Mouse (Mus musculus) neural tube, embryonic 14.5 days (tissue): ENCODE measurements at regions not wholly inside any gene's neighbourhood (a gene's known extent, or its start where the extent isn't known, plus 50 kb on each side); places are given as distances from the start of the nearest gene placed in this dataset.

Source experiments
- ATAC-seq: fragments of 200-750 bp; cut with Nextera tagmentation; 2 replicates; pipeline ENCODE4 v1.8.0; 2017; ENCODE audit warnings: low read depth, mild to moderate bottlenecking, moderate TSS enrichment, moderate library complexity
- H3K27ac ChIP-seq: fragments of 300-500 bp; sonication (generic); 2 replicates; pipeline ENCODE4 v1.5.1; 2014; ENCODE audit warnings: low read depth, mild to moderate bottlenecking, control low read depth, low read length, moderate library complexity, mixed read lengths
- H3K27me3 ChIP-seq: fragments of 300-500 bp; sonication (generic); 2 replicates; pipeline ENCODE4 v1.6.1; 2014; ENCODE audit warnings: low read length; ENCODE audit not compliant: control insufficient read depth, insufficient read depth
- H3K36me3 ChIP-seq: fragments of 300-500 bp; sonication (generic); 2 replicates; pipeline ENCODE4 v1.6.1; 2014; ENCODE audit warnings: low read length, mixed read lengths; ENCODE audit not compliant: control insufficient read depth, insufficient read depth
- H3K4me1 ChIP-seq: fragments of 300-500 bp; sonication (generic); 2 replicates; pipeline ENCODE4 v1.6.1; 2014; ENCODE audit warnings: low read length; ENCODE audit not compliant: control insufficient read depth, insufficient read depth
- H3K4me2 ChIP-seq: fragments of 300-500 bp; sonication (generic); 2 replicates; pipeline ENCODE4 v1.6.1; 2014; ENCODE audit warnings: mild to moderate bottlenecking, low read depth, low read length, control low read depth
- H3K4me3 ChIP-seq: fragments of 300-500 bp; sonication (generic); 2 replicates; pipeline ENCODE4 v1.5.1; 2014; ENCODE audit warnings: low read depth, low read length, control low read depth, mixed read lengths
- H3K9ac ChIP-seq: fragments of 300-500 bp; sonication (generic); replicated peaks from 2 replicates; pipeline ENCODE4 v1.6.1; 2014; ENCODE audit warnings: low read depth, mild to moderate bottlenecking, control low read depth, low read length, mixed read lengths
- H3K9me3 ChIP-seq: fragments of 300-500 bp; sonication (generic); 2 replicates; pipeline ENCODE4 v1.6.1; 2016; ENCODE audit warnings: low read length; ENCODE audit not compliant: control insufficient read depth
- WGBS: fragments of 180-500 bp; shearing (Covaris S2); extraction: QIAGEN DNeasy Blood & Tissue Kit; methylation state at CpG from one replicate; pipeline ENCODE4 v1.1.7; 2014; 5-methylcytosine and 5-hydroxymethylcytosine counted together

GRCm38 (mm10) chr6:127269021-127269420, 117.0 kb upstream of the Ccnd2 start:
- H3K9me3 ChIP-seq = no peaks in the 10 kb centered on the region
- no peak overlapping the region for H3K4me2 ChIP-seq
- no peak overlapping the region for H3K27ac ChIP-seq
- H3K9ac ChIP-seq = no peak overlapping the region
- ATAC-seq = no peak
- H3K36me3 ChIP-seq = no peaks in the 10 kb centered on the region
- H3K27me3 ChIP-seq = no peaks in the 10 kb centered on the region
- 78% methylated on average over 4 of the region's 4 CpGs for WGBS
- no peak overlapping the region for H3K4me3 ChIP-seq
- H3K4me1 ChIP-seq = 0 out of 2 replicates have a peak, but pooled peaks cover 5% of the 10 kb centered on the region

GRCm38 (mm10) chr6:127269525-127270044, 117.6 kb upstream of the Ccnd2 start:
- no peaks in the 10 kb centered on the region for H3K9me3 ChIP-seq
- no peak overlapping the region for H3K9ac ChIP-seq
- no peaks in the 10 kb centered on the region for H3K36me3 ChIP-seq
- 74% methylated on average over 7 of the region's 7 CpGs for WGBS
- no peak overlapping the region for H3K4me2 ChIP-seq
- 0 out of 2 replicates have a peak, but pooled peaks cover 5% of the 10 kb centered on the region for H3K4me1 ChIP-seq
- H3K27me3 ChIP-seq = no peaks in the 10 kb centered on the region
- H3K27ac ChIP-seq = no peak overlapping the region
- ATAC-seq = no peak
- H3K4me3 ChIP-seq = no peak overlapping the region

GRCm38 (mm10) chr6:127270774-127271173, 118.8 kb upstream of the Ccnd2 start:
- no peak overlapping the region for H3K4me3 ChIP-seq
- H3K4me1 ChIP-seq = 0 out of 2 replicates have a peak, but pooled peaks cover 5% of the 10 kb centered on the region
- no peak overlapping the region for H3K4me2 ChIP-seq
- H3K9ac ChIP-seq = no peak overlapping the region
- no peaks in the 10 kb centered on the region for H3K36me3 ChIP-seq
- no peaks in the 10 kb centered on the region for H3K27me3 ChIP-seq
- no peak overlapping the region for H3K27ac ChIP-seq
- no peaks in the 10 kb centered on the region for H3K9me3 ChIP-seq
- no peak for ATAC-seq
- 91% methylated on average over 9 of the region's 9 CpGs for WGBS

GRCm38 (mm10) chr6:127271418-127271817, 119.4 kb upstream of the Ccnd2 start:
- 93% methylated on average over 3 of the region's 3 CpGs for WGBS
- no peak overlapping the region for H3K27ac ChIP-seq
- ATAC-seq = no peak
- H3K4me3 ChIP-seq = no peak overlapping the region
- 0 out of 2 replicates have a peak, but pooled peaks cover 3% of the 10 kb centered on the region for H3K4me1 ChIP-seq
- H3K27me3 ChIP-seq = no peaks in the 10 kb centered on the region
- no peak overlapping the region for H3K4me2 ChIP-seq
- no peak overlapping the region for H3K9ac ChIP-seq
- H3K9me3 ChIP-seq = no peaks in the 10 kb centered on the region
- no peaks in the 10 kb centered on the region for H3K36me3 ChIP-seq

GRCm38 (mm10) chr6:127272630-127273029, 120.6 kb upstream of the Ccnd2 start:
- Histone ChIP-seq H3K4me1 (no peaks in the 10 kb centered on the region), H3K4me2 (no peak overlapping the region), H3K36me3 (no peaks in the 10 kb centered on the region), H3K27ac (no peak overlapping the region), H3K4me3 (no peak overlapping the region), H3K9me3 (no peaks in the 10 kb centered on the region), H3K9ac (no peak overlapping the region), H3K27me3 (no peaks in the 10 kb centered on the region)
- 66% methylated on average over 7 of the region's 7 CpGs for WGBS
- ATAC-seq = no peak

GRCm38 (mm10) chr6:127274732-127275429, 122.9 kb upstream of the Ccnd2 start:
- no peak for ATAC-seq
- Histone ChIP-seq H3K9me3 (no peaks in the 10 kb centered on the region; the same call in 1 of the 2 replicates), H3K36me3 (no peaks in the 10 kb centered on the region), H3K4me3 (no peak overlapping the region), H3K4me2 (no peak overlapping the region), H3K27me3 (no peaks in the 10 kb centered on the region), H3K4me1 (no peaks in the 10 kb centered on the region), H3K9ac (no peak overlapping the region), H3K27ac (no peak overlapping the region)
- 90% methylated on average over 9 of the region's 9 CpGs for WGBS

GRCm38 (mm10) chr6:127275430-127275784, 123.4 kb upstream of the Ccnd2 start:
- Histone ChIP-seq H3K27me3 (no peaks in the 10 kb centered on the region), H3K9me3 (no peaks in the 10 kb centered on the region; the same call in 1 of the 2 replicates), H3K4me2 (no peak overlapping the region), H3K27ac (no peak overlapping the region), H3K36me3 (no peaks in the 10 kb centered on the region), H3K4me3 (no peak overlapping the region), H3K9ac (no peak overlapping the region), H3K4me1 (no peaks in the 10 kb centered on the region)
- no peak for ATAC-seq
- 89% methylated on average over 2 of the region's 2 CpGs for WGBS

- H3K27ac ChIP-seq = no peak overlapping the region
- H3K4me3 ChIP-seq = no peak overlapping the region
- H3K4me2 ChIP-seq = no peak overlapping the region
- H3K27me3 ChIP-seq = no peaks in the 10 kb centered on the region
- no peaks in the 10 kb centered on the region for H3K36me3 ChIP-seq
- no peaks in the 10 kb centered on the region; the same call in 1 of the 2 replicates for H3K9me3 ChIP-seq
- no peaks in the 10 kb centered on the region for H3K4me1 ChIP-seq
- WGBS = 98% methylated on average over 4 of the region's 4 CpGs
- H3K9ac ChIP-seq = no peak overlapping the region
- ATAC-seq = no peak
These were observed 124.4 kb upstream of the Ccnd2 start for GRCm38 (mm10) chr6:127276362-127276761.

- Histone ChIP-seq H3K27me3 (no peaks in the 10 kb centered on the region), H3K4me2 (no peak overlapping the region), H3K4me3 (no peak overlapping the region), H3K36me3 (no peaks in the 10 kb centered on the region), H3K4me1 (no peaks in the 10 kb centered on the region), H3K9me3 (no peaks in the 10 kb centered on the region; the same call in 1 of the 2 replicates), H3K9ac (no peak overlapping the region), H3K27ac (no peak overlapping the region)
- 84% methylated on average over 4 of the region's 4 CpGs for WGBS
- no peak for ATAC-seq
These were observed 126.4 kb upstream of the Ccnd2 start for GRCm38 (mm10) chr6:127278402-127278801.
